Mouse (Mus musculus): ENCODE data around the gene Gpr157.

- TF ChIP-seq MAFK (IDR thresholded peaks at IDR 0.05; ENCODE audit: insufficient read depth, low read depth, low read length) = no peak
- no peak for TF ChIP-seq CHD2 (IDR thresholded peaks at IDR 0.05; ENCODE audit: low read depth, low read length)
- no peak for TF ChIP-seq ZC3H11A (IDR thresholded peaks at IDR 0.05; ENCODE audit: borderline replicate concordance, low read depth, low read length)
- no peak for TF ChIP-seq ZNF384 (IDR thresholded peaks at IDR 0.05; ENCODE audit: low read depth, low read length)
Measured at GRCm38 (mm10) chr4:150126373-150126772, 39.2 kb downstream of the Gpr157 start.

Data from ES-E14 (cell line).